Comparison of ENCODE assay signal across 24 mouse cellular contexts in the genomic region with DNA sequence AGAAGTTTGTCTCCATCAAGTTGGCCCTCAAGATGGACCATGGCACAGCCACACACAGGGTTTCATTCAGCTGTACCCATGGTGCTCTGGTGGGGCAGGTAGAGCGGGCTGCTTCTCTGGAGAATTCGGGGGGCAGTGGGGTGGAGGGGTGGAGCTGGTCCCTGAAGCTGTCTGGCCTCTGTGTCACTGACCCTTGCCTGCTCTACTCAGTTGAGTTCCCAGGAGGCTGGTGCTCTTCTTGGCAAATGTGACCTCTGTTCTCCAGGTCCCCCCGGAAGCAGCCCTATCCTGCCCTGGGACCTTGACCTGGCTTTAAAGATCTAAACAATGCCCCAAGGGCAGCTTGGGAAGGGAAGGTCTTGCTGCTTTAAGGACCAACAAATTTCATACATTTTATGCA. TPM values are rescaled to one million over a fixed set of nuclear protein-coding genes. Genes with fewer than 3 reads are reported as not detected.
DNase-seq lines count a peak whose midpoint lies in the region; ATAC-seq and TF ChIP-seq lines count a peak whose summit lies in the region.
"Had no signal": no experiment of that assay in that cellular context is flagged by ENCODE, and none has a peak within 500 bp of the region (broad histone marks: within the 10 kb centered on the region; RNA-seq: fewer than 3 reads in every experiment).

No protein-coding gene starts in this region.

- no peaks in the 10 kb centered on the region for H3K27me3 ChIP-seq in intestine, postnatal 0 days (replicated peaks; ENCODE audit: control insufficient read depth, insufficient read depth, low read length)
- H3K27me3 ChIP-seq in kidney, adult 2 months (replicated peaks; ENCODE audit: control insufficient read depth, insufficient read depth, low read length) = no peaks in the 10 kb centered on the region
- H3K27me3 ChIP-seq in liver, embryonic 13.5 days = no peaks in the 10 kb centered on the region
- H3K27me3 ChIP-seq in forebrain, embryonic 12.5 days = no peaks in the 10 kb centered on the region
- H3K27me3 ChIP-seq: midbrain, embryonic 12.5 days; Patski had no signal

- intact Hi-C loops in gastrocnemius, postnatal 14 days (cut with DNase I; ENCODE audit: low total_unique reads) = no loop called here

- H3K27ac ChIP-seq in intestine, postnatal 0 days (ENCODE audit: low read depth, low read length) = 0 out of 2 replicates have a peak overlapping the region, but pooled peaks have one; percentile 71
- H3K27ac ChIP-seq in kidney, adult 2 months (ENCODE audit: insufficient read depth, low read depth, low read length) = peak overlapping the region; percentile 93
- peak overlapping the region; percentile 55; the same call in 1 of the 2 replicates for H3K27ac ChIP-seq in liver, embryonic 13.5 days
- H3K27ac ChIP-seq in forebrain, embryonic 12.5 days = no peak overlapping the region
- H3K27ac ChIP-seq: hindbrain, embryonic 10.5 days; midbrain, embryonic 12.5 days had no signal

- peak; percentile 89 for DNase-seq in kidney, adult 2 months
- peak; percentile 33 for DNase-seq in kidney, postnatal 10 days
- no peak for DNase-seq in liver, embryonic 13.5 days
- no peak for DNase-seq in adipocyte (ENCODE audit: low spot score)
- DNase-seq in layer of hippocampus, postnatal 10 days (ENCODE audit: low spot score in 2 of 2) = no peak
- DNase-seq in gastrocnemius, postnatal 14 days = no peak
- DNase-seq: adrenal gland, postnatal 10 days; B cell, adult 2 months; cerebellum, adult 2 months; cerebellum, postnatal 36 days; heart, adult 11 months; lung, embryonic 14.5 days had no signal

- H3K9ac ChIP-seq in intestine, postnatal 0 days (ENCODE audit: low read depth, low read length) = no peak overlapping the region
- no peak overlapping the region for H3K9ac ChIP-seq in liver, embryonic 13.5 days
- no peak overlapping the region for H3K9ac ChIP-seq in forebrain, embryonic 12.5 days
- H3K9ac ChIP-seq: lung, embryonic 14.5 days; midbrain, embryonic 12.5 days had no signal

- H3K4me3 ChIP-seq in intestine, postnatal 0 days (ENCODE audit: low read depth, low read length) = no peak overlapping the region
- H3K4me3 ChIP-seq in kidney, adult 2 months (ENCODE audit: insufficient read depth, low read depth, low read length) = no peak overlapping the region
- H3K4me3 ChIP-seq in liver, embryonic 13.5 days (replicated peaks) = no peak overlapping the region
- H3K4me3 ChIP-seq in forebrain, embryonic 12.5 days (replicated peaks) = no peak overlapping the region
- H3K4me3 ChIP-seq: hindbrain, embryonic 10.5 days; midbrain, embryonic 12.5 days had no signal

- no peak for ATAC-seq in intestine, postnatal 0 days
- ATAC-seq in liver, embryonic 13.5 days (ENCODE audit: low read depth) = no peak
- ATAC-seq in forebrain, embryonic 12.5 days (ENCODE audit: low FRiP score) = no peak
- ATAC-seq: forebrain, embryonic 14.5 days; hindbrain, embryonic 16.5 days; Patski had no signal

- peaks cover 10% of the 10 kb centered on the region; the same call in 1 of the 2 replicates for H3K4me1 ChIP-seq in intestine, postnatal 0 days (replicated peaks; ENCODE audit: control insufficient read depth, insufficient read depth, low read length)
- peaks cover 47% of the 10 kb centered on the region for H3K4me1 ChIP-seq in kidney, adult 2 months (ENCODE audit: control insufficient read depth, insufficient read depth, low read length)
- peaks cover 4% of the 10 kb centered on the region; the same call in 1 of the 2 replicates for H3K4me1 ChIP-seq in liver, embryonic 13.5 days (replicated peaks)
- H3K4me1 ChIP-seq in forebrain, embryonic 12.5 days = no peaks in the 10 kb centered on the region
- H3K4me1 ChIP-seq: midbrain, embryonic 12.5 days had no signal

- no peak for TF ChIP-seq CTCF in intestine, postnatal 0 days (IDR thresholded peaks at IDR 0.05; ENCODE audit: low read depth)
- TF ChIP-seq CTCF in kidney, adult 2 months (conservative IDR thresholded peaks at IDR 0.05; ENCODE audit: insufficient read depth, insufficient read length, low read depth, low read length) = no peak

- H3K9me3 ChIP-seq in intestine, postnatal 0 days (ENCODE audit: control insufficient read depth) = no peaks in the 10 kb centered on the region
- no peaks in the 10 kb centered on the region for H3K9me3 ChIP-seq in liver, embryonic 13.5 days (replicated peaks)
- H3K9me3 ChIP-seq in forebrain, embryonic 12.5 days = no peaks in the 10 kb centered on the region
- H3K9me3 ChIP-seq: G1E; midbrain, embryonic 12.5 days had no signal

- no peaks in the 10 kb centered on the region for H3K36me3 ChIP-seq in intestine, postnatal 0 days (ENCODE audit: control insufficient read depth, insufficient read depth)
- H3K36me3 ChIP-seq in kidney, adult 2 months (ENCODE audit: control insufficient read depth, insufficient read depth, low read length) = no peaks in the 10 kb centered on the region
- H3K36me3 ChIP-seq in liver, embryonic 13.5 days = no peaks in the 10 kb centered on the region
- H3K36me3 ChIP-seq in forebrain, embryonic 12.5 days (replicated peaks) = no peaks in the 10 kb centered on the region
- H3K36me3 ChIP-seq: G1E; hindbrain, embryonic 10.5 days; midbrain, embryonic 12.5 days had no signal

- WGBS in intestine, postnatal 0 days = 66% methylated on average over 3 of the region's 3 CpGs
- WGBS in kidney, adult 2 months = 55% methylated on average over 3 of the region's 3 CpGs
- 64% methylated on average over 3 of the region's 3 CpGs for WGBS in liver, embryonic 13.5 days (ENCODE audit: insufficient replicate concordance)
- WGBS in forebrain, embryonic 12.5 days = 96% methylated on average over 3 of the region's 3 CpGs

- TF ChIP-seq POLR2A in kidney, adult 2 months (IDR thresholded peaks at IDR 0.05; ENCODE audit: low read depth, low read length) = no peak

- no peak overlapping the region for H3K4me2 ChIP-seq in intestine, postnatal 0 days (replicated peaks; ENCODE audit: low read depth)
- H3K4me2 ChIP-seq in liver, embryonic 13.5 days = no peak overlapping the region
- H3K4me2 ChIP-seq in forebrain, embryonic 12.5 days = no peak overlapping the region
- H3K4me2 ChIP-seq: heart, embryonic 11.5 days; lung, embryonic 14.5 days; midbrain, embryonic 12.5 days had no signal

RNA-seq across cellular contexts. Expression of a gene that starts 20.1 kb away (rescaled TPM):
- polyA plus RNA-seq in intestine, postnatal 0 days (2015; fragmentation: Nextera tagmentation; extraction: Ambion mirVana) = 0.68 and 0.74 TPM in 2 replicates
- polyA plus RNA-seq in kidney, adult 2 months (2012; rRNA removed) = 16.1 and 17.1 TPM in 2 replicates
- polyA plus RNA-seq in liver, embryonic 13.5 days (2015; fragmentation: Nextera tagmentation; extraction: Ambion mirVana) = 0.22 and 0.30 TPM in 2 replicates
- 100 to 1,000 TPM; 113 to 116 TPM for total RNA-seq in layer of hippocampus, postnatal 10 days (2021)
- under 1 TPM; 0.07 to 0.39 TPM for total RNA-seq in gastrocnemius, postnatal 14 days (2021)
- polyA plus RNA-seq in forebrain, embryonic 12.5 days (2016; fragmentation: Nextera tagmentation; extraction: Ambion mirVana) = 2.8 and 3.0 TPM in 2 replicates
- total RNA-seq: CH12.LX; monocyte, adult 5-6 weeks; neutrophil, adult 5-6 weeks had no signal
- polyA plus RNA-seq: G1E had no signal

Comparison
In these comparisons a context has a peak if more than half of its experiments do, and no peak if none do; other contexts are left out.
1. DNase-seq: peak in kidney, adult 2 months (single experiment) and kidney, postnatal 10 days (single experiment); none in liver, embryonic 13.5 days (single experiment), adipocyte (single experiment), layer of hippocampus, postnatal 10 days (0 of 2) and gastrocnemius, postnatal 14 days (single experiment).